Comparison of ENCODE assay signal across 12 mouse cellular contexts in genomic region chrX:52288792-52289191, GRCm38 (mm10).
"Had no signal": no experiment of that assay in that cellular context is flagged by ENCODE, and none has a peak within 500 bp of the region (broad histone marks: within the 10 kb centered on the region; RNA-seq: fewer than 3 reads in every experiment).

No protein-coding gene starts in this region.

- H3K9ac ChIP-seq: limb, embryonic 12.5 days; liver, embryonic 13.5 days; liver, postnatal 0 days; lung, embryonic 15.5 days; midbrain, embryonic 13.5 days; neural tube, embryonic 12.5 days had no signal

- H3K27ac ChIP-seq: limb, embryonic 12.5 days; liver, embryonic 13.5 days; lung, embryonic 15.5 days; midbrain, embryonic 13.5 days; neural tube, embryonic 12.5 days; stomach, postnatal 0 days had no signal

- H3K4me2 ChIP-seq: limb, embryonic 12.5 days; liver, embryonic 13.5 days; lung, embryonic 15.5 days; midbrain, embryonic 13.5 days; neural tube, embryonic 12.5 days had no signal

- H3K36me3 ChIP-seq: limb, embryonic 12.5 days; liver, embryonic 13.5 days; lung, embryonic 15.5 days; midbrain, embryonic 13.5 days; neural tube, embryonic 12.5 days had no signal

- H3K27me3 ChIP-seq: limb, embryonic 12.5 days; liver, embryonic 13.5 days; lung, embryonic 15.5 days; neural tube, embryonic 12.5 days had no signal

- H3K4me3 ChIP-seq: limb, embryonic 12.5 days; liver, embryonic 13.5 days; lung, embryonic 15.5 days; midbrain, embryonic 13.5 days; myocyte; neural tube, embryonic 12.5 days had no signal

- DNase-seq: kidney, postnatal 14 days; liver; liver, embryonic 13.5 days; liver, postnatal 0 days; lung, postnatal 14 days; thymus, postnatal 4 days had no signal

- H3K4me1 ChIP-seq: limb, embryonic 12.5 days; liver, embryonic 13.5 days; lung, embryonic 15.5 days; midbrain, embryonic 13.5 days; neural tube, embryonic 12.5 days had no signal

- H3K9me3 ChIP-seq: limb, embryonic 12.5 days; liver, embryonic 13.5 days; lung, embryonic 15.5 days; midbrain, embryonic 13.5 days; neural tube, embryonic 12.5 days had no signal

- ATAC-seq: liver, postnatal 0 days; midbrain, embryonic 13.5 days had no signal
